Mouse (Mus musculus) midbrain, embryonic 16.5 days (tissue): ENCODE data around the gene Prim2. TPM values are rescaled to one million over a fixed set of nuclear protein-coding genes. Genes with fewer than 3 reads are reported as not detected.

ENCODE experiments used
- ATAC-seq: fragments of 200-750 bp; cut with Nextera tagmentation; 2 replicates; pipeline ENCODE4 v1.8.0; 2017; ENCODE audit warnings: moderate TSS enrichment
- H3K27ac ChIP-seq: fragments of 300-500 bp; sonication (generic); 2 replicates; pipeline ENCODE4 v1.5.1; 2014; ENCODE audit warnings: mild to moderate bottlenecking, low read length, mixed read lengths
- H3K27me3 ChIP-seq: fragments of 300-500 bp; sonication (generic); 2 replicates; pipeline ENCODE4 v1.6.1; 2014; ENCODE audit warnings: low read depth, low read length, mixed read lengths; ENCODE audit not compliant: control insufficient read depth, insufficient read depth
- H3K36me3 ChIP-seq: fragments of 300-500 bp; sonication (generic); 2 replicates; pipeline ENCODE4 v1.6.1; 2014; ENCODE audit warnings: mild to moderate bottlenecking, low read length, moderate library complexity, mixed read lengths; ENCODE audit not compliant: control insufficient read depth, insufficient read depth
- H3K4me1 ChIP-seq: fragments of 300-500 bp; sonication (generic); 2 replicates; pipeline ENCODE4 v1.6.1; 2014; ENCODE audit warnings: mild to moderate bottlenecking, low read length, mixed read lengths; ENCODE audit not compliant: control insufficient read depth, insufficient read depth
- H3K4me2 ChIP-seq: fragments of 300-500 bp; sonication (generic); 2 replicates; pipeline ENCODE4 v1.6.1; 2014; ENCODE audit warnings: mild to moderate bottlenecking, low read length, mixed read lengths
- H3K4me3 ChIP-seq: fragments of 300-500 bp; sonication (generic); 2 replicates; pipeline ENCODE4 v1.5.1; 2014; ENCODE audit warnings: low read depth, mild to moderate bottlenecking, low read length, moderate library complexity, mixed read lengths
- H3K9ac ChIP-seq: fragments of 300-500 bp; sonication (generic); 2 replicates; pipeline ENCODE4 v1.6.1; 2014; ENCODE audit warnings: low read depth, low read length, mixed read lengths
- H3K9me3 ChIP-seq: fragments of 300-500 bp; sonication (generic); replicated peaks from 2 replicates; pipeline ENCODE4 v1.6.1; 2014; ENCODE audit warnings: mild to moderate bottlenecking, low read length, mixed read lengths; ENCODE audit not compliant: control insufficient read depth, poor library complexity, severe bottlenecking
- WGBS: fragments of 180-500 bp; shearing (Covaris S2); extraction: QIAGEN DNeasy Blood & Tissue Kit; methylation state at CpG from one replicate; pipeline ENCODE4 v1.1.7; 2014; 5-methylcytosine and 5-hydroxymethylcytosine counted together
- polyA plus RNA-seq: library from polyadenylated mRNA; unstranded; fragments of >200 nt; fragmentation: Nextera tagmentation; extraction: Ambion mirVana; gene quantifications from 2 replicates; pipeline ENCODE4 v1.2.1, GENCODE M21; 2015

The Prim2 gene
- polyA plus RNA-seq, 1 experiment from 2014 or later, result 21.4 TPM

- peak; percentile 74 for ATAC-seq
- H3K9me3 ChIP-seq, result no peaks in the 10 kb centered on the region
- peaks cover 15% of the 10 kb centered on the region for H3K4me1 ChIP-seq
- no peak overlapping the region for H3K9ac ChIP-seq
- peak overlapping the region; percentile 72 for H3K27ac ChIP-seq
- no peak overlapping the region for H3K4me2 ChIP-seq
- 48% methylated on average over 5 of the region's 5 CpGs for WGBS
- H3K36me3 ChIP-seq, result no peaks in the 10 kb centered on the region
- no peak overlapping the region for H3K4me3 ChIP-seq
- H3K27me3 ChIP-seq, result no peaks in the 10 kb centered on the region
Observed at GRCm38 (mm10) chr1:33531097-33531856, 138.3 kb downstream of the Prim2 start.

DNA sequence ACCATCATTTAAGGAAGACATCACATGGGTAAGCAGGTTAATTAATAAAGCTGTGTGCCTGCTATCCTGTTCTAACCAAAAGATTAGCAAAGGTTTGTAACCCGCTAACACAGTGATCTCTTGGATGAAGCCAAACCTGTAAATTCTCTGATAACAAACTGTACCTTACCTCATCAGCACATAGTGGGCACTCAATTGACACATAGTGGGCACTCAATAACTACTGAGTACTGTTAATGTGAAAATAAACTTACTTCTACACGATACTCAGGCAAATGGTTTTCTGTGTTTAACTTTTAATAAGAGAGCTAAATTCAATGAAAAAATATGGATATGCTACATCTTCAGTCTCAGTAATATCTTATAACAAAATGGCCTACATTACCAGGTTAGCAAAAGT lies 139.1 kb downstream of the Prim2 start:
- Histone ChIP-seq H3K9ac (no peak overlapping the region), H3K4me3 (no peak overlapping the region), H3K36me3 (no peaks in the 10 kb centered on the region), H3K4me1 (peaks cover 15% of the 10 kb centered on the region), H3K27me3 (no peaks in the 10 kb centered on the region), H3K4me2 (no peak overlapping the region), H3K9me3 (no peaks in the 10 kb centered on the region), H3K27ac (no peak overlapping the region)
- ATAC-seq, result no peak
- WGBS, result 96% methylated on average over 2 of the region's 2 CpGs

GRCm38 (mm10) chr1:33529543-33530232 lies 139.9 kb downstream of the Prim2 start:
- H3K27me3 ChIP-seq, result no peaks in the 10 kb centered on the region
- WGBS, result 89% methylated on average over 8 of the region's 8 CpGs
- H3K36me3 ChIP-seq, result no peaks in the 10 kb centered on the region
- no peak overlapping the region for H3K4me2 ChIP-seq
- H3K27ac ChIP-seq, result no peak overlapping the region
- H3K4me3 ChIP-seq, result no peak overlapping the region
- H3K9me3 ChIP-seq, result no peaks in the 10 kb centered on the region
- peaks cover 15% of the 10 kb centered on the region for H3K4me1 ChIP-seq
- ATAC-seq, result no peak
- no peak overlapping the region for H3K9ac ChIP-seq

GRCm38 (mm10) chr1:33527352-33527863 lies 142.2 kb downstream of the Prim2 start:
- H3K4me2 ChIP-seq, result no peak overlapping the region
- H3K9ac ChIP-seq, result no peak overlapping the region
- H3K27me3 ChIP-seq, result no peaks in the 10 kb centered on the region
- no peak overlapping the region for H3K4me3 ChIP-seq
- 24% methylated on average over 6 of the region's 6 CpGs for WGBS
- no peaks in the 10 kb centered on the region for H3K9me3 ChIP-seq
- peaks cover 15% of the 10 kb centered on the region for H3K4me1 ChIP-seq
- H3K36me3 ChIP-seq, result no peaks in the 10 kb centered on the region
- peak overlapping the region; percentile 31; the same call in 1 of the 2 replicates for H3K27ac ChIP-seq
- ATAC-seq, result no peak

DNA sequence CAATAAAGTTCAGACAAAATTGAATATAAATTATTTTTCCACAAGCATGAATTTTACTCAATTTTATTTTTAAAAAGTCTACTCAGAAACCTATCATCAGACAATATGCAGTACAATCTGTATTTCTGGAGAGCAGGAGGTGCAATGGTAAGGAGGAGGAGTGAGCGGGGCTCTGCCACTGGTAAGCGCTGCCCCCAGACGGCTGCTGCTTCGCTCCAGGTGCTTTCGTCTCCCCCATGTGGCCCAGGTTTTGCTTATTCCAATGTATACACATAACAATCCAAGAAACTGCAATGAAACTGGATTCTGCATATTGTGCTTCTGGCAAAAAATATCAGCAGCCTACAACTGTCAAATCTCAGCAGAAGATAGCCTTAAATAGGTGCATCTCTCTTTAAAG lies 146.4 kb downstream of the Prim2 start:
- Histone ChIP-seq H3K4me2 (no peak overlapping the region), H3K4me3 (no peak overlapping the region), H3K9ac (no peak overlapping the region), H3K9me3 (no peaks in the 10 kb centered on the region), H3K4me1 (peaks cover 3% of the 10 kb centered on the region; the same call in 1 of the 2 replicates), H3K27ac (no peak overlapping the region), H3K36me3 (no peaks in the 10 kb centered on the region), H3K27me3 (no peaks in the 10 kb centered on the region)
- no peak for ATAC-seq
- WGBS, result 83% methylated on average over 5 of the region's 5 CpGs

GRCm38 (mm10) chr1:33515124-33515523 lies 154.5 kb downstream of the Prim2 start:
- no peak overlapping the region for H3K4me3 ChIP-seq
- WGBS, result 85% methylated on average over 8 of the region's 8 CpGs
- H3K36me3 ChIP-seq, result no peaks in the 10 kb centered on the region
- no peaks in the 10 kb centered on the region for H3K4me1 ChIP-seq
- ATAC-seq, result no peak
- no peaks in the 10 kb centered on the region for H3K27me3 ChIP-seq
- H3K27ac ChIP-seq, result no peak overlapping the region
- no peak overlapping the region for H3K9ac ChIP-seq
- H3K4me2 ChIP-seq, result no peak overlapping the region
- no peaks in the 10 kb centered on the region for H3K9me3 ChIP-seq

- H3K4me3 ChIP-seq, result no peak overlapping the region
- 89% methylated on average over 4 of the region's 4 CpGs for whole genome bisulfite sequencing
- no peak overlapping the region for H3K27ac ChIP-seq
- H3K9ac ChIP-seq, result no peak overlapping the region
- no peaks in the 10 kb centered on the region for H3K36me3 ChIP-seq
- H3K4me2 ChIP-seq, result no peak overlapping the region
- no peaks in the 10 kb centered on the region for H3K27me3 ChIP-seq
- no peak for ATAC-seq
- H3K9me3 ChIP-seq, result no peaks in the 10 kb centered on the region
- H3K4me1 ChIP-seq, result no peaks in the 10 kb centered on the region
Observed at GRCm38 (mm10) chr1:33511310-33511709, 158.3 kb downstream of the Prim2 start.

DNA sequence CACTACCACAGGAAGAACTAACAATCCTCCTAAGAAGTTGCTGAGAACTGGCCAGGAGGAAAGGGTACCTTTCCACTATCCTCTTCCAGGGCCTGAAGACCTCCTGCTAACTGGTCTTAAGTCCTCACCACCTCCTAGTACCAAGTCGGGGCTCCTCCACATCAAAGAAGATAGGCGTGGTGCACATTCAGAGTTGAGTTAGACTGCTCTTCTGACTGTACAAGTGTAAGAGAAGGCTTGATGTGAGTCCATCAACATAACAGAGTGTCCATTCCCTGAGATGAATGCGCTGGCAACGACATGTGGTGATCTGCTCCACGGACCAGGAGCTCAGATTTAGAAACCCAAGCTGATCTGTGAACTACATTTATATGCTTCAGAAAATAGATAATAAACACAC lies 165.2 kb downstream of the Prim2 start:
- H3K9ac ChIP-seq, result no peak overlapping the region
- H3K27ac ChIP-seq, result no peak overlapping the region

GRCm38 (mm10) chr1:33502890-33503289 lies 166.7 kb downstream of the Prim2 start:
- Histone ChIP-seq H3K9me3 (no peaks in the 10 kb centered on the region), H3K4me2 (no peak overlapping the region), H3K4me3 (no peak overlapping the region), H3K9ac (no peak overlapping the region), H3K27me3 (no peaks in the 10 kb centered on the region), H3K4me1 (no peaks in the 10 kb centered on the region), H3K27ac (no peak overlapping the region), H3K36me3 (no peaks in the 10 kb centered on the region)
- ATAC-seq, result no peak
- WGBS, result 75% methylated on average over 7 of the region's 7 CpGs

More for the DNA sequence above, 165.2 kb downstream of the Prim2 start:
- Histone ChIP-seq H3K4me2 (no peak overlapping the region), H3K4me1 (no peaks in the 10 kb centered on the region), H3K4me3 (no peak overlapping the region), H3K36me3 (no peaks in the 10 kb centered on the region), H3K27me3 (no peaks in the 10 kb centered on the region), H3K9me3 (no peaks in the 10 kb centered on the region)
- no peak for ATAC-seq
- WGBS, result 95% methylated on average over 5 of the region's 5 CpGs
